Mouse (Mus musculus) forebrain, embryonic 16.5 days (tissue): ENCODE data around the gene Adra1b. TPM values are rescaled to one million over a fixed set of nuclear protein-coding genes. Genes with fewer than 3 reads are reported as not detected.
A peak's percentile ranks its signal among the peaks of the same experiment; 100 is the strongest.

Source experiments
- ATAC-seq: fragments of 200-750 bp; cut with Nextera tagmentation; 2 replicates; pipeline ENCODE4 v1.8.0; 2017; ENCODE audit warnings: mild to moderate bottlenecking, moderate library complexity
- H3K27ac ChIP-seq: fragments of 300-500 bp; sonication (generic); 2 replicates; pipeline ENCODE4 v1.5.1; 2014; ENCODE audit warnings: low read length, control low read depth
- H3K27me3 ChIP-seq: fragments of 300-500 bp; sonication (generic); replicated peaks from 2 replicates; pipeline ENCODE4 v1.6.1; 2014; ENCODE audit warnings: low read length; ENCODE audit not compliant: control insufficient read depth, insufficient read depth
- H3K36me3 ChIP-seq: fragments of 300-500 bp; sonication (generic); 2 replicates; pipeline ENCODE4 v1.6.1; 2014; ENCODE audit not compliant: control insufficient read depth, insufficient read depth
- H3K4me1 ChIP-seq: fragments of 300-500 bp; sonication (generic); replicated peaks from 2 replicates; pipeline ENCODE4 v1.6.1; 2014; ENCODE audit warnings: low read length; ENCODE audit not compliant: control insufficient read depth, insufficient read depth
- H3K4me2 ChIP-seq: fragments of 300-500 bp; sonication (generic); 2 replicates; pipeline ENCODE4 v1.6.1; 2014; ENCODE audit warnings: mild to moderate bottlenecking, low read length, control low read depth
- H3K4me3 ChIP-seq: fragments of 300-500 bp; sonication (generic); replicated peaks from 2 replicates; pipeline ENCODE4 v1.5.1; 2014; ENCODE audit warnings: mild to moderate bottlenecking, low read length, control low read depth
- H3K9ac ChIP-seq: fragments of 300-500 bp; sonication (generic); replicated peaks from 2 replicates; pipeline ENCODE4 v1.6.1; 2014; ENCODE audit warnings: low read depth, low read length, control low read depth
- H3K9me3 ChIP-seq: fragments of 300-500 bp; sonication (generic); 2 replicates; pipeline ENCODE4 v1.6.1; 2016; ENCODE audit warnings: low read length; ENCODE audit not compliant: control insufficient read depth
- WGBS: fragments of 180-500 bp; shearing (Covaris S2); extraction: QIAGEN DNeasy Blood & Tissue Kit; methylation state at CpG from one replicate; pipeline ENCODE4 v1.1.7; 2014; 5-methylcytosine and 5-hydroxymethylcytosine counted together
- polyA plus RNA-seq: library from polyadenylated mRNA; unstranded; fragments of >200 nt; fragmentation: Nextera tagmentation; extraction: Ambion mirVana; gene quantifications from 2 replicates; pipeline ENCODE4 v1.2.1, GENCODE M21; 2015

Adra1b gene
- polyA plus RNA-seq, 1 experiment from 2014 or later: 2.8 TPM

DNA sequence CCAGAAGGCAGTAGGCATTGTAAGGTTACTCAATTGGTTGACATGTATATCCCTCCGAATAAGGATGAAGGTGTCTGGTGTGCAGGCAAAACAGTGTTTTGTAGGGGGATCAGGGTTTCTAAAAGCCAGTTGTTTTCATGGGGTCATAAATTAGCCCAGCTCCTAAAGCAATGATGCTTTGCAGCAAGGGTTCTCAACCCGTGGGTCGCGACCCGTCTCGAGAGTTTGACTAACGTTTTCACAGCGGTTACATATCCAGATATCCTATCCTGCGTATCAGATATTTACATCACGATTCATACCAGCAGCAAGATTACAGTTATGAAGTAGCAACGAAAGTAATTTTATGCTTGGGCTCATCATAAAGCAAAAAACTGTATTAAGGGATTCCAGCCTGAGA lies 133.3 kb downstream of the Adra1b start:
- Histone ChIP-seq H3K9ac (no peak overlapping the region), H3K9me3 (no peaks in the 10 kb centered on the region), H3K4me3 (no peak overlapping the region), H3K4me2 (no peak overlapping the region), H3K36me3 (no peaks in the 10 kb centered on the region), H3K4me1 (no peaks in the 10 kb centered on the region), H3K27ac (no peak overlapping the region), H3K27me3 (peaks cover 3% of the 10 kb centered on the region; the same call in 1 of the 2 replicates)
- WGBS: 71% methylated on average over 11 of the region's 11 CpGs
- ATAC-seq: no peak

DNA sequence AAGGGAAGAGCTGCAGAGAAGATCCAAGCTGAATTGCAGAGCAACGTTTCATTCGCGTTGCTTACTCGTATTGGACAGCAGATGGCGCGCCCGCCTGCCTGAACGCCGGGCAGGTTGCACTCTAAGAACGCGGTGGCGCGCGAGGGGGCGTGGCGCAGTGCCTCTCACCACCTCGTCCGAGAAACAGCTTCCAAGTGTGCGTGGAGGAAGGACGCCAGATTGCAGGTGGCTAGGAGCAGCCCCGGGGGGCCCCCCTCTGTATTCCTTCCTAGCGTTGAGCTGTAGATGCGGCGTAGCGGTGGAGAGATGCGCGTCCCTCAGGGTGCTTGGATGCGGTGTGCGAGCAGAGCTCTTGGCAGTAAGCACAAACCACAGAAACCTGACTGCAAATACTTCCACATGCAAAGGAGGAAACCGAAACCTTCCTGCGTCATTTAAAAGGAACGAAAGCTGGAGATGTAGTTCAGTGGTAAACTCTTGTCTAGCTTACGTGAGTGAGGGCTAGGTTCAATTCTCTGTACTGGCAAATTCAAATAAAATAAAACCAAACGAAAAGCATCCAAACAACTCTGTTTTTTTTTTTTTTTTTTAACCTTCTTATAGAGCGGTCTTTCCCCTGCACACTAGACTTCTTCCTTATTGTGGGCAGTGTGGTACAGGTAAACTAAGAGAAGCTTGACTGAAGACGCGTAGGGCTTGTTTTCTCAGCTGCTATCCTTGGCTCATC lies 133.9 kb downstream of the Adra1b start:
- Histone ChIP-seq H3K27me3 (peaks cover 3% of the 10 kb centered on the region; the same call in 1 of the 2 replicates), H3K27ac (no peak overlapping the region)
- 5% methylated on average over 37 of the region's 37 CpGs for WGBS

DNA sequence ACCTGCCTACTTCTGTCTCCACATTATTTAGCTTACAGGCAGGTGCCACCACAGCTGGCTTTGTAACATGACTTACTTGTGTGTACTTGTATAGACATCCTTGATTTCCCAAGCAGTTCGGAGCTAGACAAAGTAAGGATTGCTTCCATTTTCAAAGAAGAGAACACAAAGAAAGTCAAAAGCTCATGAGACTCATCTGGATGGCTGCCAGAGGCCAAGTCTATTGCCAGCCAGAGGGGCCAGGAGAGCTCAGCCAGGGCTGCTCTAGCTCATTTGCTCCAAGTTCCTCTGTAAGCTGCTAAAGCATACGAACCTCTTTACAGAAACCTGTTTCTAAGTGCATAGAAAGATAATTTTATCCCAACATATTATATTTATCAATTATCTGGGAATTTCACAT lies 142.6 kb downstream of the Adra1b start:
- 48% methylated on average over 2 of the region's 2 CpGs for WGBS
- Histone ChIP-seq H3K9me3 (no peaks in the 10 kb centered on the region), H3K27me3 (peaks cover 9% of the 10 kb centered on the region), H3K4me2 (no peak overlapping the region), H3K4me1 (no peaks in the 10 kb centered on the region), H3K4me3 (no peak overlapping the region), H3K9ac (no peak overlapping the region), H3K36me3 (no peaks in the 10 kb centered on the region), H3K27ac (no peak overlapping the region)
- ATAC-seq: no peak

More for the DNA sequence above, 133.9 kb downstream of the Adra1b start:
- no peaks in the 10 kb centered on the region for H3K36me3 ChIP-seq
- ATAC-seq: peak; percentile 95
- no peaks in the 10 kb centered on the region for H3K4me1 ChIP-seq
- peak overlapping the region; percentile 60 for H3K4me3 ChIP-seq
- H3K9me3 ChIP-seq: no peaks in the 10 kb centered on the region
- peak overlapping the region; percentile 73 for H3K4me2 ChIP-seq
- peak overlapping the region; percentile 57 for H3K9ac ChIP-seq

DNA sequence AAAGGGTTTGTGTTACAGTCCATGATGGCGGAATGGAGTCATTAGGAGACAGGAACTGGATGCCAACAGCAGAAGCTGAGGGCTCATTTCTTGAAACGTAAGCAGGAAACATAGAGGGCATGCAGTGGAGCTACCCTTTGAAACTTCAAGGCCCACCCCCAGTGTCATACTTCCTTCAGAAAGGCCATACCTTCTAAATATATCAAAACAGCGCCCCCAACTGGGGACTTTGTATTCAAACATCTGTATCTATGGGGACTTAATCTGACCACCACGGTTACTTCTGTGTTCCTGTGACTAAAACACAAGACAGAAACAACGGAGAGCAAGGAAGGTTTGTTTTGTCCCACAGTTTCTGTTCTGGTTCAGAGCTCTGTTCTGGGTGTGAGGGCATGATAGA lies 145.6 kb downstream of the Adra1b start:
- Histone ChIP-seq H3K4me1 (no peaks in the 10 kb centered on the region), H3K4me3 (no peak overlapping the region), H3K27ac (no peak overlapping the region), H3K36me3 (no peaks in the 10 kb centered on the region), H3K4me2 (no peak overlapping the region), H3K9me3 (no peaks in the 10 kb centered on the region), H3K27me3 (peaks cover 9% of the 10 kb centered on the region; the same call in 1 of the 2 replicates), H3K9ac (no peak overlapping the region)
- ATAC-seq: no peak
- 72% methylated on average over 5 of the region's 5 CpGs for WGBS

DNA sequence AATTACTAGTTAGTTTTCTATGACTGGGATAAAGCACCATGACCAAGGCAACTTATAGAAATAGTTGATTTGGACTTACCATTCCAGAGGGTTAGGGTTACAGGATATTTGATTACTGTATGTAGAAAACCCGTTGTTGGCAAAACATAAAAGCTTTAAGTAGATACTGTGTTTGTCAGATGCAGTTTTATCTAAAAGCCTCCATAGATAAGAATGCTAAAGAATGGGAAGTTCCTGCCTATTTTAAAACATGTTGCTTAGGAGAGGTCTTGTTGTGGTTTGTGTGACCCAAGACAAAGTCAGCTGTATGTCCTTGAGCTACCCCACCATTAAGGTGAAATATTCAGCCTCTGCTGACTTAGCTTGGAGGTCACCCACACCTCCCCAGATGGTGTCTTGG lies 146.4 kb downstream of the Adra1b start:
- WGBS: 79% methylated on average over 1 of the region's 1 CpGs
- Histone ChIP-seq H3K36me3 (no peaks in the 10 kb centered on the region), H3K4me1 (no peaks in the 10 kb centered on the region), H3K9me3 (no peaks in the 10 kb centered on the region), H3K4me2 (no peak overlapping the region), H3K27ac (no peak overlapping the region), H3K27me3 (peaks cover 9% of the 10 kb centered on the region; the same call in 1 of the 2 replicates), H3K4me3 (no peak overlapping the region), H3K9ac (no peak overlapping the region)
- no peak for ATAC-seq

DNA sequence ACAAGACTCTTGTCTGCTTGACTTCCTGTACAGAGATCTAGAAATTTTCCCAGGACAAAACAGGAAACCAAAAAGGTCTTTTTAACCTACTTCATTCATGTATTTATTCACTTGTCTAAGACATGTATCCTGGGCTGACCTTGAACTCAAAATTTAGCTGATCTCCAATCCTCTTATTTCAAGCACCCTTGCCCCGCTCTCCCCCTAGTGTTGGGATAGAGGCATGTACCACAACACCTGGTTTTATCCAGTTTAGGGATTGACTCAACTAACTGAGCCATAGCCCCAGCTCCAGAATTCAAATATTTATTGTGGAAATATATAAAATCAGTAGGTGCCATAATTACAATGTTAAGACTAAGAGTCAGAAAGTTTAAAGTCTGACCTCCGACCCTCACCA lies 149.5 kb downstream of the Adra1b start:
- WGBS: 75% methylated on average over 2 of the region's 2 CpGs

DNA sequence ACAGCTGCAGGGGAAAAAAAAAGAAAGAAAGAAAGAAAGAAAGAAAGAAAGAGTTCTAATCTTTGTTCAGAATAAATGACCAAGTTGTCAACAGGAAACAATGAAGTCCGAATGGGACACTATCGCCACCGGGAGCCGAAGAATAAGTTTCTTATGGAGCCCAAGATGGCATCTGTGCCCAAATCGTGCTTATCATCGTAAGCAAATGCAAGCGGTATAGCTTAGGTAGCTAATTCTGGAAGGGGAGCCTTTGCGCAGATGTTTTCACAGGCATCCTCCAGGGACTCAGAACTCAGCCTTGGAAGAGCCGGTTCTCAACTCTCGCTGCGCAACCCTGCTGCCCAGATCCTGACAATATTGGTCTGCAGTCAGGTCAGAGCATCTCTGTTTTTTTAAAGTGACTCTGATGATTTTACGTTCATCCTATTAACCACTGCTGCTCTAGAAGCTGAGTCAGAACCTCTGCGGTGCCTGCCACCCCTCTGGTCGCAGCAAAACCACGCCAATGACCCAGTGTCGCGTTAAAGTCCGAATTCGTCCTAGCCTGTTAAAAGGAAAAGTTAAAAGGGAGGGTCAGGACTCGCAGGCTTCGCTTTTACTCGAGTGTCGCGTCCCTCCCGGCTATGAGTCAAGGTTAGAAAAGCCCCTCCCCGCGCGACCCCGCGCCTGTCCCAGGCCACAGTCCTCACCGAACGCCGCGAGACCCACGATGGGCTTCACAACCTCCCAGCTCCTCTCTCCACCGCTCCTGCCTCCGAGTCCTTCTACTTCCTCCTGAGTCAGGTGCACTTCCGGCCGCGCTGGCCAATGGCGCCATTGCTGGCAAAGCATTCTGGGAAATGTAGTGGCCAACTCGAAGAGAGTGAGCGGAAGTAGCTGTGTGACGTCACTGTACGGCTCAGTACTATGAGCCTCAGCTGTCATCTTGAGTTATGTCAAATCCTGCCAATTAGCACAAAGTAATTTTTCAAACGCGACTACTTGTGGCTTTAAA lies 153.5 kb downstream of the Adra1b start, which contains the start of gene Ttc1:
Gene Ttc1 (minus strand): TSS at position 776 of the 994 bp plus-strand sequence.
- WGBS: 3% methylated on average over 47 of the region's 47 CpGs
- peak; percentile 99 for ATAC-seq

More for the DNA sequence above, 149.5 kb downstream of the Adra1b start:
- H3K9ac ChIP-seq: no peak overlapping the region
- no peak overlapping the region for H3K4me2 ChIP-seq
- H3K36me3 ChIP-seq: no peaks in the 10 kb centered on the region
- peaks cover 6% of the 10 kb centered on the region; the same call in 1 of the 2 replicates for H3K27me3 ChIP-seq
- no peak for ATAC-seq
- no peak overlapping the region for H3K4me3 ChIP-seq
- H3K27ac ChIP-seq: no peak overlapping the region
- peaks cover 9% of the 10 kb centered on the region for H3K4me1 ChIP-seq
- no peaks in the 10 kb centered on the region for H3K9me3 ChIP-seq

DNA sequence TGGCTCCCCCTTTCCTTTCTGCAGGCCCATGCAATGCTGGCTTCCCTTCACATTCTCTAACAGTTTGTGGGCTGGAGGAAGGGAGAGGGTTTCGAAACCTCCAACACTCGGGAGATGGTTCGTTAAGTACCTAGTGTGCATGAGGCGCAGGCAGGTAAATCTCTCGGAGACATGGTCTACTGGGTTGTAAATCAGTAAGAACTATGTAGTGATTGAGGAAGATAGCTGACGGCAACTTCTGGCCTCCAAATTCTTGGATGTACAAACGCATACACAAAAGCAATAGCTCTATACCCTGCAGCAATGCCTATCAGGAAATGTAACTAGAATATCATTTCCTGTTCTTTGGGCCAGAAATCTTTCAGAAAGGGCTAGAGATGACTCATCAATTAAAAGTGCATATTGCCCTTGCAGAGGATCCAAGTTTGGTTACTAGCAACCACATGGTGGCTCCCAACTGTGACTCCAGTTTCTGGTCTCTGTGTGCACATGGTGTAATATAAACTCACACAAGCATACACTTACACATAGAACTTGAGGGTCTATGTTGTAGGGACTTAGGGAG lies 172.2 kb downstream of the Adra1b start:
- no peak overlapping the region for H3K4me3 ChIP-seq
- 94% methylated on average over 7 of the region's 7 CpGs for WGBS
- H3K4me2 ChIP-seq: no peak overlapping the region
- H3K36me3 ChIP-seq: peaks cover 15% of the 10 kb centered on the region
- H3K27me3 ChIP-seq: no peaks in the 10 kb centered on the region
- H3K4me1 ChIP-seq: no peaks in the 10 kb centered on the region
- H3K9me3 ChIP-seq: no peaks in the 10 kb centered on the region
- ATAC-seq: no peak
- H3K27ac ChIP-seq: no peak overlapping the region
- no peak overlapping the region for H3K9ac ChIP-seq

More for the DNA sequence above, 153.5 kb downstream of the Adra1b start, which contains the start of gene Ttc1:
- H3K27me3 ChIP-seq: no peaks in the 10 kb centered on the region
- peak within 1 kb of the TSS; percentile 76 for H3K4me3 ChIP-seq
- H3K4me1 ChIP-seq: peaks cover 9% of the 10 kb centered on the region
- peak within 1 kb of the TSS; percentile 78 for H3K9ac ChIP-seq
- 0 out of 2 replicates have a peak within 1 kb of the TSS, but pooled peaks have one; percentile 12 for H3K27ac ChIP-seq
- peak within 1 kb of the TSS; percentile 70 for H3K4me2 ChIP-seq
- H3K9me3 ChIP-seq: no peaks in the 10 kb centered on the region
- H3K36me3 ChIP-seq: peaks cover 14% of the 10 kb centered on the region; the same call in 1 of the 2 replicates

DNA sequence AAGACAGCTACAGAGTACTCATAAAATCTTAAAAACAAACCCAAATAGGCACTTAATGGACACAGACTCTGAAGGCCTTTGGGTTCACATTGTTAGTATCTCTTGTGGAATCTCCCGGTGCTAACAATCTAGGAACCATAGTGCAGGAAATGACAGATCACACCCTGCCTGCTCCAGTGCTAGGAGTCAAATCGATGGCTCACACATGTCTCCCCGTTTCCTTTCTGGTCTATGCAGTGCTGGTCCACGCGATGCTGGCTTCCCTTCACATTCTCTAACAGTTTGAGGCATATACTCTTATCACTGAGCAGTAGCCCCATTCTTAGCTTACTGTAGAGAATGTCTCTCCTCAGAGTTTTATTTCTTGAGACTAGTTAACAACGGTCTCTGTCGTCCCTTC lies 173.2 kb downstream of the Adra1b start:
- peaks cover 11% of the 10 kb centered on the region for H3K36me3 ChIP-seq
- H3K9ac ChIP-seq: no peak overlapping the region
- 93% methylated on average over 7 of the region's 7 CpGs for WGBS

More for the DNA sequence above, 173.2 kb downstream of the Adra1b start:
- no peak overlapping the region for H3K4me2 ChIP-seq
- no peak overlapping the region for H3K27ac ChIP-seq
- no peaks in the 10 kb centered on the region for H3K4me1 ChIP-seq
- no peaks in the 10 kb centered on the region for H3K9me3 ChIP-seq
- H3K27me3 ChIP-seq: no peaks in the 10 kb centered on the region
- H3K4me3 ChIP-seq: no peak overlapping the region
- no peak for ATAC-seq
